ENCODE assay signal across 7 mouse cellular contexts in genomic region chr2:27678331-27678730, GRCm38 (mm10). TPM values are rescaled to one million over a fixed set of nuclear protein-coding genes. Genes with fewer than 3 reads are reported as not detected.
A peak's percentile ranks its signal among the peaks of the same experiment; 100 is the strongest.
DNase-seq lines count a peak whose midpoint lies in the region; ATAC-seq and TF ChIP-seq lines count a peak whose summit lies in the region.

No protein-coding gene starts in this region.

- no peak for TF ChIP-seq CTCF in lung, postnatal 0 days (IDR thresholded peaks at IDR 0.05)

- peaks cover 35% of the 10 kb centered on the region for H3K4me1 ChIP-seq in lung, postnatal 0 days (ENCODE audit: insufficient read depth, low read depth, low read length)
- H3K4me1 ChIP-seq in forebrain, embryonic 14.5 days (ENCODE audit: control insufficient read depth, insufficient read depth, low read length), result peaks cover 36% of the 10 kb centered on the region
- peaks cover 69% of the 10 kb centered on the region for H3K4me1 ChIP-seq in limb, embryonic 13.5 days
- peaks cover 46% of the 10 kb centered on the region for H3K4me1 ChIP-seq in stomach, embryonic 14.5 days (ENCODE audit: control insufficient read depth, insufficient read depth, low read length)

- no peaks in the 10 kb centered on the region for H3K36me3 ChIP-seq in lung, postnatal 0 days (ENCODE audit: insufficient read depth, low read length)
- H3K36me3 ChIP-seq in forebrain, embryonic 14.5 days (ENCODE audit: control insufficient read depth, insufficient read depth, low read length), result no peaks in the 10 kb centered on the region
- H3K36me3 ChIP-seq in limb, embryonic 13.5 days, result no peaks in the 10 kb centered on the region
- H3K36me3 ChIP-seq in stomach, embryonic 14.5 days (ENCODE audit: control insufficient read depth, insufficient read depth, low read length), result no peaks in the 10 kb centered on the region

- peak; percentile 11 for DNase-seq in lung, postnatal 0 days (ENCODE audit: low spot score)
- no peak for DNase-seq in lung, postnatal 14 days
- no peak for DNase-seq in forebrain, embryonic 14.5 days (ENCODE audit: low spot score)
- no peak for DNase-seq in cerebellum, postnatal 25 days
- no peak for DNase-seq in layer of hippocampus, postnatal 10 days (ENCODE audit: low spot score in 2 of 2)

- 23% methylated on average over 4 of the region's 4 CpGs for WGBS in lung, postnatal 0 days
- WGBS in forebrain, embryonic 14.5 days, result 22% methylated on average over 4 of the region's 4 CpGs
- 28% methylated on average over 4 of the region's 4 CpGs for WGBS in limb, embryonic 13.5 days
- 21% methylated on average over 4 of the region's 4 CpGs for WGBS in stomach, embryonic 14.5 days

- peak overlapping the region; percentile 99; the same call in 1 of the 2 replicates for H3K27ac ChIP-seq in lung, postnatal 0 days (ENCODE audit: low read length)
- no peak overlapping the region for H3K27ac ChIP-seq in forebrain, embryonic 14.5 days (ENCODE audit: low read depth, low read length)
- H3K27ac ChIP-seq in limb, embryonic 13.5 days, result peak overlapping the region; percentile 98
- H3K27ac ChIP-seq in stomach, embryonic 14.5 days (ENCODE audit: low read length), result peak overlapping the region; percentile 98; the same call in 1 of the 2 replicates

- H3K4me2 ChIP-seq in lung, postnatal 0 days (replicated peaks; ENCODE audit: low read depth, low read length), result peak overlapping the region; percentile 95
- peak overlapping the region; percentile 88 for H3K4me2 ChIP-seq in forebrain, embryonic 14.5 days (ENCODE audit: low read length)
- H3K4me2 ChIP-seq in limb, embryonic 13.5 days (replicated peaks), result peak overlapping the region; percentile 96
- peak overlapping the region; percentile 95 for H3K4me2 ChIP-seq in stomach, embryonic 14.5 days (replicated peaks; ENCODE audit: low read depth, low read length)

- H3K27me3 ChIP-seq in lung, postnatal 0 days (replicated peaks; ENCODE audit: insufficient read depth, low read length), result no peaks in the 10 kb centered on the region
- H3K27me3 ChIP-seq in forebrain, embryonic 14.5 days (replicated peaks; ENCODE audit: control insufficient read depth, insufficient read depth, low read length), result 0 out of 2 replicates have a peak, but pooled peaks cover 3% of the 10 kb centered on the region
- H3K27me3 ChIP-seq in limb, embryonic 13.5 days, result no peaks in the 10 kb centered on the region
- H3K27me3 ChIP-seq in stomach, embryonic 14.5 days (ENCODE audit: control insufficient read depth, insufficient read depth, low read length), result no peaks in the 10 kb centered on the region

- TF ChIP-seq EP300 in lung, postnatal 0 days (IDR thresholded peaks at IDR 0.05), result no peak

- peak overlapping the region; percentile 87 for H3K4me3 ChIP-seq in lung, postnatal 0 days (ENCODE audit: low read depth, low read length)
- peak overlapping the region; percentile 73 for H3K4me3 ChIP-seq in forebrain, embryonic 14.5 days (ENCODE audit: low read depth, low read length)
- peak overlapping the region; percentile 90 for H3K4me3 ChIP-seq in limb, embryonic 13.5 days
- H3K4me3 ChIP-seq in stomach, embryonic 14.5 days (ENCODE audit: low read depth, low read length), result peak overlapping the region; percentile 85

- no peaks in the 10 kb centered on the region for H3K9me3 ChIP-seq in lung, postnatal 0 days (ENCODE audit: low read length)
- H3K9me3 ChIP-seq in forebrain, embryonic 14.5 days (replicated peaks; ENCODE audit: control insufficient read depth, low read length), result no peaks in the 10 kb centered on the region
- H3K9me3 ChIP-seq in limb, embryonic 13.5 days, result no peaks in the 10 kb centered on the region
- no peaks in the 10 kb centered on the region for H3K9me3 ChIP-seq in stomach, embryonic 14.5 days (ENCODE audit: control insufficient read depth, low read depth, low read length)

- H3K9ac ChIP-seq in lung, postnatal 0 days (replicated peaks; ENCODE audit: low read depth), result peak overlapping the region; percentile 95
- peak overlapping the region; percentile 89 for H3K9ac ChIP-seq in forebrain, embryonic 14.5 days (ENCODE audit: low read length)
- H3K9ac ChIP-seq in limb, embryonic 13.5 days, result peak overlapping the region; percentile 99
- peak overlapping the region; percentile 92 for H3K9ac ChIP-seq in stomach, embryonic 14.5 days (replicated peaks; ENCODE audit: low read depth, low read length)

- no peak for ATAC-seq in lung, postnatal 0 days
- no peak for ATAC-seq in forebrain, embryonic 14.5 days
- no peak for ATAC-seq in limb, embryonic 13.5 days (ENCODE audit: low FRiP score, low read depth)
- ATAC-seq in stomach, embryonic 14.5 days (ENCODE audit: insufficient number of reproducible peaks, insufficient read depth, low FRiP score, low read depth), result no peak

RNA-seq across cellular contexts. Expression of gene Rxra, which starts 2.1 kb away (rescaled TPM):
- 9.6 and 10.3 TPM in 2 replicates for polyA plus RNA-seq in lung, postnatal 0 days (2015; fragmentation: Nextera tagmentation; extraction: Ambion mirVana)
- polyA plus RNA-seq in forebrain, embryonic 14.5 days (2014; fragmentation: Nextera tagmentation; extraction: Ambion mirVana), result 2.0 and 2.6 TPM in 2 replicates
- polyA plus RNA-seq in limb, embryonic 13.5 days (2015; fragmentation: Nextera tagmentation; extraction: Ambion mirVana), result 17.1 and 17.6 TPM in 2 replicates
- 9.0 and 10.3 TPM in 2 replicates for polyA plus RNA-seq in stomach, embryonic 14.5 days (2014; fragmentation: Nextera tagmentation; extraction: Ambion mirVana)
- 10 to 100 TPM; 13.4 to 14.2 TPM for total RNA-seq in layer of hippocampus, postnatal 10 days (2021)
